Mouse (Mus musculus) midbrain, embryonic 12.5 days (tissue): ENCODE measurements around the gene Dqx1. TPM values are rescaled to one million over a fixed set of nuclear protein-coding genes. Genes with fewer than 3 reads are reported as not detected.
A peak's percentile ranks its signal among the peaks of the same experiment; 100 is the strongest.

ENCODE experiments used
- ATAC-seq: fragments of 200-750 bp; cut with Nextera tagmentation; 2 replicates; pipeline ENCODE4 v1.8.0; 2017; ENCODE audit warnings: low read depth, moderate TSS enrichment, moderate library complexity; ENCODE audit not compliant: low FRiP score
- H3K27ac ChIP-seq: fragments of 300-500 bp; sonication (generic); replicated peaks from 2 replicates; pipeline ENCODE4 v1.5.1; 2016; ENCODE audit warnings: mild to moderate bottlenecking
- H3K27me3 ChIP-seq: fragments of 300-500 bp; sonication (generic); 2 replicates; pipeline ENCODE4 v1.6.1; 2016; ENCODE audit warnings: mild to moderate bottlenecking
- H3K36me3 ChIP-seq: fragments of 300-500 bp; sonication (generic); 2 replicates; pipeline ENCODE4 v1.6.1; 2016
- H3K4me1 ChIP-seq: fragments of 300-500 bp; sonication (generic); 2 replicates; pipeline ENCODE4 v1.6.1; 2016
- H3K4me2 ChIP-seq: fragments of 300-500 bp; sonication (generic); replicated peaks from 2 replicates; pipeline ENCODE4 v1.6.1; 2016; ENCODE audit warnings: mild to moderate bottlenecking, moderate library complexity
- H3K4me3 ChIP-seq: fragments of 300-500 bp; sonication (generic); 2 replicates; pipeline ENCODE4 v1.5.1; 2016; ENCODE audit warnings: mild to moderate bottlenecking
- H3K9ac ChIP-seq: fragments of 300-500 bp; sonication (generic); replicated peaks from 2 replicates; pipeline ENCODE4 v1.6.1; 2016; ENCODE audit warnings: mild to moderate bottlenecking, moderate library complexity
- H3K9me3 ChIP-seq: fragments of 300-500 bp; sonication (generic); 2 replicates; pipeline ENCODE4 v1.6.1; 2016; ENCODE audit warnings: mild to moderate bottlenecking
- WGBS: fragments of 180-500 bp; shearing (Covaris S2); methylation state at CpG from one replicate; pipeline ENCODE4 v1.1.7; 2016; 5-methylcytosine and 5-hydroxymethylcytosine counted together
- polyA plus RNA-seq: library from polyadenylated mRNA; unstranded; fragments of >200 nt; fragmentation: Nextera tagmentation; extraction: Ambion mirVana; gene quantifications from 2 replicates; pipeline ENCODE4 v1.2.1, GENCODE M21; 2016

The Dqx1 gene
- 0.93 and 1.1 TPM in 2 replicates for polyA plus RNA-seq

- no peak within 1 kb of the TSS for H3K4me3 ChIP-seq
- WGBS, result 48% methylated on average over 3 of the region's 3 CpGs
Measured at GRCm38 (mm10) chr6:83057790-83058189, at the start of gene Dqx1. Dqx1 (plus strand) TSS chr6:83057844.

GRCm38 (mm10) chr6:83008659-83009058 is 49.0 kb upstream of the Dqx1 start:
- no peak overlapping the region for H3K9ac ChIP-seq
- no peak for ATAC-seq

More at GRCm38 (mm10) chr6:83057790-83058189, at the start of gene Dqx1:
- Histone ChIP-seq H3K9me3 (no peaks in the 10 kb centered on the region), H3K9ac (0 out of 2 replicates have a peak within 1 kb of the TSS, but pooled peaks have one; percentile 31), H3K27me3 (peaks cover 34% of the 10 kb centered on the region), H3K36me3 (peaks cover 19% of the 10 kb centered on the region), H3K4me1 (peaks cover 20% of the 10 kb centered on the region), H3K4me2 (no peak within 1 kb of the TSS), H3K27ac (no peak within 1 kb of the TSS)
- ATAC-seq, result no peak

GRCm38 (mm10) chr6:83010010-83010409 is 47.6 kb upstream of the Dqx1 start:
- 70% methylated on average over 7 of the region's 7 CpGs for WGBS
- Histone ChIP-seq H3K36me3 (no peaks in the 10 kb centered on the region), H3K4me1 (no peaks in the 10 kb centered on the region), H3K4me3 (no peak overlapping the region), H3K4me2 (no peak overlapping the region), H3K27ac (no peak overlapping the region), H3K9me3 (no peaks in the 10 kb centered on the region), H3K27me3 (no peaks in the 10 kb centered on the region), H3K9ac (no peak overlapping the region)
- no peak for ATAC-seq

More at GRCm38 (mm10) chr6:83008659-83009058, 49.0 kb upstream of the Dqx1 start:
- H3K27ac ChIP-seq, result no peak overlapping the region
- no peak overlapping the region for H3K4me3 ChIP-seq
- H3K4me1 ChIP-seq, result no peaks in the 10 kb centered on the region
- H3K36me3 ChIP-seq, result no peaks in the 10 kb centered on the region
- H3K4me2 ChIP-seq, result no peak overlapping the region
- H3K9me3 ChIP-seq, result no peaks in the 10 kb centered on the region
- 83% methylated on average over 3 of the region's 3 CpGs for WGBS
- no peaks in the 10 kb centered on the region for H3K27me3 ChIP-seq

- Histone ChIP-seq H3K9ac (no peak overlapping the region), H3K4me1 (no peaks in the 10 kb centered on the region), H3K4me3 (no peak overlapping the region), H3K4me2 (no peak overlapping the region), H3K27ac (no peak overlapping the region), H3K9me3 (no peaks in the 10 kb centered on the region), H3K36me3 (no peaks in the 10 kb centered on the region), H3K27me3 (no peaks in the 10 kb centered on the region)
- 86% methylated on average over 7 of the region's 7 CpGs for WGBS
- ATAC-seq, result no peak
Measured at GRCm38 (mm10) chr6:83011255-83011654, 46.4 kb upstream of the Dqx1 start.

GRCm38 (mm10) chr6:83011756-83012155 is 45.9 kb upstream of the Dqx1 start:
- no peaks in the 10 kb centered on the region for H3K27me3 ChIP-seq
- H3K27ac ChIP-seq, result no peak overlapping the region
- no peak for ATAC-seq
- H3K9ac ChIP-seq, result no peak overlapping the region
- no peaks in the 10 kb centered on the region for H3K4me1 ChIP-seq
- H3K4me3 ChIP-seq, result no peak overlapping the region
- WGBS, result 71% methylated on average over 6 of the region's 6 CpGs
- H3K9me3 ChIP-seq, result no peaks in the 10 kb centered on the region
- no peaks in the 10 kb centered on the region for H3K36me3 ChIP-seq
- H3K4me2 ChIP-seq, result no peak overlapping the region

- no peak overlapping the region for H3K27ac ChIP-seq
- no peak overlapping the region for H3K4me3 ChIP-seq
- no peaks in the 10 kb centered on the region for H3K27me3 ChIP-seq
- no peaks in the 10 kb centered on the region for H3K4me1 ChIP-seq
- no peaks in the 10 kb centered on the region for H3K36me3 ChIP-seq
- H3K9me3 ChIP-seq, result no peaks in the 10 kb centered on the region
- H3K4me2 ChIP-seq, result no peak overlapping the region
- no peak for ATAC-seq
- no peak overlapping the region for H3K9ac ChIP-seq
- WGBS, result 77% methylated on average over 5 of the region's 5 CpGs
Measured at GRCm38 (mm10) chr6:83013444-83013843, 44.2 kb upstream of the Dqx1 start.

GRCm38 (mm10) chr6:83014482-83015466 is 42.9 kb upstream of the Dqx1 start:
- no peak overlapping the region for H3K9ac ChIP-seq
- no peak for ATAC-seq
- H3K27me3 ChIP-seq, result no peaks in the 10 kb centered on the region
- H3K4me3 ChIP-seq, result no peak overlapping the region
- no peak overlapping the region for H3K4me2 ChIP-seq
- no peaks in the 10 kb centered on the region for H3K36me3 ChIP-seq
- WGBS, result 78% methylated on average over 12 of the region's 12 CpGs
- no peaks in the 10 kb centered on the region for H3K4me1 ChIP-seq
- no peak overlapping the region for H3K27ac ChIP-seq
- no peaks in the 10 kb centered on the region for H3K9me3 ChIP-seq

GRCm38 (mm10) chr6:83015749-83016148 is 41.9 kb upstream of the Dqx1 start:
- Histone ChIP-seq H3K36me3 (no peaks in the 10 kb centered on the region), H3K4me3 (no peak overlapping the region), H3K9ac (no peak overlapping the region), H3K27me3 (no peaks in the 10 kb centered on the region), H3K4me1 (no peaks in the 10 kb centered on the region), H3K9me3 (no peaks in the 10 kb centered on the region), H3K27ac (no peak overlapping the region), H3K4me2 (no peak overlapping the region)
- ATAC-seq, result no peak
- 88% methylated on average over 2 of the region's 2 CpGs for WGBS

- no peak overlapping the region for H3K4me3 ChIP-seq
- H3K4me2 ChIP-seq, result no peak overlapping the region
- no peak overlapping the region for H3K27ac ChIP-seq
- no peaks in the 10 kb centered on the region for H3K36me3 ChIP-seq
- H3K9ac ChIP-seq, result no peak overlapping the region
- no peaks in the 10 kb centered on the region for H3K27me3 ChIP-seq
- no peaks in the 10 kb centered on the region for H3K9me3 ChIP-seq
- no peak for ATAC-seq
- H3K4me1 ChIP-seq, result no peaks in the 10 kb centered on the region
- 72% methylated on average over 3 of the region's 3 CpGs for WGBS
Measured at GRCm38 (mm10) chr6:83017190-83017589, 40.5 kb upstream of the Dqx1 start.

- Histone ChIP-seq H3K4me1 (no peaks in the 10 kb centered on the region), H3K4me2 (no peak overlapping the region), H3K36me3 (no peaks in the 10 kb centered on the region), H3K4me3 (no peak overlapping the region), H3K27me3 (0 out of 2 replicates have a peak, but pooled peaks cover 3% of the 10 kb centered on the region), H3K9ac (no peak overlapping the region), H3K27ac (no peak overlapping the region), H3K9me3 (no peaks in the 10 kb centered on the region)
- ATAC-seq, result no peak
- WGBS, result 75% methylated on average over 3 of the region's 3 CpGs
Measured at GRCm38 (mm10) chr6:83019044-83019443, 38.6 kb upstream of the Dqx1 start.

GRCm38 (mm10) chr6:83020121-83020520 is 37.5 kb upstream of the Dqx1 start:
- ATAC-seq, result no peak
- 93% methylated on average over 6 of the region's 6 CpGs for WGBS
- no peak overlapping the region for H3K4me3 ChIP-seq
- no peak overlapping the region for H3K9ac ChIP-seq
- H3K27ac ChIP-seq, result no peak overlapping the region
- H3K4me2 ChIP-seq, result no peak overlapping the region
- peaks cover 6% of the 10 kb centered on the region; the same call in 1 of the 2 replicates for H3K27me3 ChIP-seq
- H3K9me3 ChIP-seq, result no peaks in the 10 kb centered on the region
- no peaks in the 10 kb centered on the region for H3K4me1 ChIP-seq
- H3K36me3 ChIP-seq, result no peaks in the 10 kb centered on the region

GRCm38 (mm10) chr6:83020836-83021593 is 36.6 kb upstream of the Dqx1 start:
- Histone ChIP-seq H3K4me2 (no peak overlapping the region), H3K4me3 (no peak overlapping the region), H3K4me1 (no peaks in the 10 kb centered on the region), H3K27me3 (peaks cover 8% of the 10 kb centered on the region; the same call in 1 of the 2 replicates), H3K9me3 (no peaks in the 10 kb centered on the region), H3K36me3 (no peaks in the 10 kb centered on the region), H3K9ac (no peak overlapping the region), H3K27ac (no peak overlapping the region)
- 90% methylated on average over 4 of the region's 4 CpGs for WGBS
- no peak for ATAC-seq
